Mouse (Mus musculus) embryonic facial prominence, embryonic 11.5 days (tissue): ENCODE measurements around the gene Aifm3. TPM values are rescaled to one million over a fixed set of nuclear protein-coding genes. Genes with fewer than 3 reads are reported as not detected.

ENCODE experiments used
- ATAC-seq: fragments of 200-750 bp; cut with Nextera tagmentation; replicated peaks from 2 replicates; pipeline ENCODE4 v1.8.0; 2017; ENCODE audit warnings: low read depth; ENCODE audit not compliant: insufficient number of reproducible peaks, low FRiP score, low TSS enrichment
- DNase-seq: peaks from one replicate; pipeline ENCODE4 v3.0.0-alpha.2; 2015; ENCODE audit warnings: low spot score
- H3K27ac ChIP-seq: fragments of 300-500 bp; sonication (generic); replicated peaks from 2 replicates; pipeline ENCODE4 v1.5.1; 2014; ENCODE audit warnings: mild to moderate bottlenecking, low read depth, low read length, control low read depth
- H3K27me3 ChIP-seq: fragments of 300-500 bp; sonication (generic); 2 replicates; pipeline ENCODE4 v1.6.1; 2014; ENCODE audit warnings: mild to moderate bottlenecking, low read length, moderate library complexity, mixed read lengths; ENCODE audit not compliant: control insufficient read depth, insufficient read depth
- H3K36me3 ChIP-seq: fragments of 300-500 bp; sonication (generic); replicated peaks from 2 replicates; pipeline ENCODE4 v1.6.1; 2014; ENCODE audit warnings: low read depth, mild to moderate bottlenecking, low read length, moderate library complexity, mixed read lengths; ENCODE audit not compliant: control insufficient read depth, insufficient read depth
- H3K4me1 ChIP-seq: fragments of 300-500 bp; sonication (generic); 2 replicates; pipeline ENCODE4 v1.6.1; 2014; ENCODE audit warnings: low read length, mixed read lengths; ENCODE audit not compliant: control insufficient read depth, insufficient read depth
- H3K4me2 ChIP-seq: fragments of 300-500 bp; sonication (generic); 2 replicates; pipeline ENCODE4 v1.6.1; 2014; ENCODE audit warnings: low read depth, mild to moderate bottlenecking, control low read depth, low read length, moderate library complexity
- H3K4me3 ChIP-seq: fragments of 300-500 bp; sonication (generic); 2 replicates; pipeline ENCODE4 v1.5.1; 2014; ENCODE audit warnings: low read depth, low read length, control low read depth
- H3K9ac ChIP-seq: fragments of 300-500 bp; sonication (generic); replicated peaks from 2 replicates; pipeline ENCODE4 v1.6.1; 2014; ENCODE audit warnings: mild to moderate bottlenecking, control low read depth, low read length
- H3K9me3 ChIP-seq: fragments of 300-500 bp; sonication (generic); replicated peaks from 2 replicates; pipeline ENCODE4 v1.6.1; 2016; ENCODE audit warnings: mild to moderate bottlenecking, low read length, inconsistent platforms, mixed read lengths; ENCODE audit not compliant: control insufficient read depth
- WGBS: fragments of 180-500 bp; shearing (Covaris S2); extraction: QIAGEN DNeasy Blood & Tissue Kit; methylation state at CpG from one replicate; pipeline ENCODE4 v1.1.7; 2014; 5-methylcytosine and 5-hydroxymethylcytosine counted together
- polyA plus RNA-seq: library from polyadenylated mRNA; unstranded; fragments of >200 nt; fragmentation: Nextera tagmentation; extraction: Ambion mirVana; gene quantifications from 2 replicates; pipeline ENCODE4 v1.2.1, GENCODE M21; 2014

Gene Aifm3
- 0.77 and 1.2 TPM in 2 replicates for polyA plus RNA-seq

GRCm38 (mm10) chr16:17489469-17490111, at the start of gene Aifm3:
TSS of gene Aifm3 (plus strand) at chr16:17489611.
- Histone ChIP-seq H3K4me2 (peak within 1 kb of the TSS; percentile 83), H3K9me3 (no peaks in the 10 kb centered on the region), H3K36me3 (no peaks in the 10 kb centered on the region; the same call in 1 of the 2 replicates), H3K4me3 (peak within 1 kb of the TSS; percentile 40), H3K27ac (no peak within 1 kb of the TSS), H3K27me3 (peaks cover 3% of the 10 kb centered on the region), H3K9ac (peak within 1 kb of the TSS; percentile 57), H3K4me1 (peaks cover 3% of the 10 kb centered on the region; the same call in 1 of the 2 replicates)
- ATAC-seq (peak; percentile 75), DNase-seq (peak; percentile 39)
- under 1% methylated on average over 47 of the region's 47 CpGs for WGBS

- no peaks in the 10 kb centered on the region for H3K36me3 ChIP-seq
- no peaks in the 10 kb centered on the region for H3K27me3 ChIP-seq
- peak within 1 kb of the TSS; percentile 96 for H3K9ac ChIP-seq
- H3K9me3 ChIP-seq, result no peaks in the 10 kb centered on the region
- H3K4me2 ChIP-seq, result peak within 1 kb of the TSS; percentile 80
- H3K4me3 ChIP-seq, result peak within 1 kb of the TSS; percentile 97
- H3K27ac ChIP-seq, result peak within 1 kb of the TSS; percentile 90
- H3K4me1 ChIP-seq, result peaks cover 5% of the 10 kb centered on the region; the same call in 1 of the 2 replicates
- DNase-seq (peak; percentile 99), ATAC-seq (peak; percentile 97)
- under 1% methylated on average over 63 of the region's 63 CpGs for WGBS
These were observed 37.7 kb upstream of the Aifm3 start, which contains the start of gene Crkl for GRCm38 (mm10) chr16:17451541-17452372. TSS of gene Crkl (plus strand) at chr16:17451987.

GRCm38 (mm10) chr16:17452373-17452715, 37.1 kb upstream of the Aifm3 start:
- H3K9ac ChIP-seq, result peak overlapping the region; percentile 96
- H3K36me3 ChIP-seq, result no peaks in the 10 kb centered on the region
- peak overlapping the region; percentile 90 for H3K27ac ChIP-seq
- ATAC-seq (peak; percentile 49), DNase-seq (peak; percentile 55)
- WGBS, result under 1% methylated on average over 24 of the region's 24 CpGs
- H3K4me1 ChIP-seq, result peaks cover 5% of the 10 kb centered on the region; the same call in 1 of the 2 replicates
- peak overlapping the region; percentile 80 for H3K4me2 ChIP-seq
- H3K9me3 ChIP-seq, result no peaks in the 10 kb centered on the region
- no peaks in the 10 kb centered on the region for H3K27me3 ChIP-seq
- H3K4me3 ChIP-seq, result peak overlapping the region; percentile 97

GRCm38 (mm10) chr16:17456901-17457300, 32.5 kb upstream of the Aifm3 start:
- no peak overlapping the region for H3K9ac ChIP-seq
- no peaks in the 10 kb centered on the region for H3K27me3 ChIP-seq
- H3K4me1 ChIP-seq, result peaks cover 5% of the 10 kb centered on the region; the same call in 1 of the 2 replicates
- no peak overlapping the region for H3K4me2 ChIP-seq
- no peaks in the 10 kb centered on the region for H3K9me3 ChIP-seq
- DNase-seq, result no peak
- peaks cover 6% of the 10 kb centered on the region for H3K36me3 ChIP-seq
- no peak overlapping the region for H3K27ac ChIP-seq
- no peak overlapping the region for H3K4me3 ChIP-seq
- no peak for ATAC-seq
- WGBS, result 100% methylated on average over 1 of the region's 1 CpGs

GRCm38 (mm10) chr16:17460254-17460653, 29.2 kb upstream of the Aifm3 start:
- Histone ChIP-seq H3K27me3 (no peaks in the 10 kb centered on the region), H3K36me3 (peaks cover 6% of the 10 kb centered on the region), H3K4me3 (no peak overlapping the region), H3K4me1 (peaks cover 1% of the 10 kb centered on the region; the same call in 1 of the 2 replicates), H3K27ac (no peak overlapping the region), H3K9ac (no peak overlapping the region), H3K9me3 (no peaks in the 10 kb centered on the region), H3K4me2 (no peak overlapping the region)
- no peak for DNase-seq
- no peak for ATAC-seq
- 95% methylated on average over 4 of the region's 4 CpGs for WGBS

GRCm38 (mm10) chr16:17461596-17461995, 27.8 kb upstream of the Aifm3 start:
- no peak for ATAC-seq
- H3K36me3 ChIP-seq, result peaks cover 6% of the 10 kb centered on the region
- H3K4me2 ChIP-seq, result no peak overlapping the region
- H3K9ac ChIP-seq, result no peak overlapping the region
- WGBS, result 89% methylated on average over 1 of the region's 1 CpGs
- no peaks in the 10 kb centered on the region for H3K9me3 ChIP-seq
- H3K27me3 ChIP-seq, result no peaks in the 10 kb centered on the region
- no peaks in the 10 kb centered on the region for H3K4me1 ChIP-seq
- no peak overlapping the region for H3K27ac ChIP-seq
- no peak overlapping the region for H3K4me3 ChIP-seq
- DNase-seq, result no peak

GRCm38 (mm10) chr16:17463184-17463583, 26.2 kb upstream of the Aifm3 start:
- ATAC-seq, result no peak
- 79% methylated on average over 2 of the region's 2 CpGs for WGBS
- no peaks in the 10 kb centered on the region for H3K4me1 ChIP-seq
- DNase-seq, result no peak
- H3K9me3 ChIP-seq, result no peaks in the 10 kb centered on the region
- H3K4me3 ChIP-seq, result no peak overlapping the region
- no peak overlapping the region for H3K9ac ChIP-seq
- no peaks in the 10 kb centered on the region for H3K27me3 ChIP-seq
- peaks cover 4% of the 10 kb centered on the region for H3K36me3 ChIP-seq
- no peak overlapping the region for H3K4me2 ChIP-seq
- no peak overlapping the region for H3K27ac ChIP-seq
